Mouse (Mus musculus): ENCODE measurements around the gene Fam49a.

GRCm38 (mm10) chr12:12225706-12226105 lies 36.2 kb upstream of the Fam49a start:
- TF ChIP-seq GATA1 (IDR thresholded peaks at IDR 0.05; ENCODE audit: borderline replicate concordance, low read length) (no peak), FLI1 (IDR thresholded peaks at IDR 0.05; ENCODE audit: low read length) (no peak)

All from megakaryocyte, embryonic 14.5 days (primary cell).